Mouse (Mus musculus) megakaryocyte, embryonic 14.5 days (primary cell): ENCODE data around the gene Nacc2. TPM values are rescaled to one million over a fixed set of nuclear protein-coding genes. Genes with fewer than 3 reads are reported as not detected.
A peak's percentile ranks its signal among the peaks of the same experiment; 100 is the strongest.

Source experiments
- H3K27me3 ChIP-seq: replicated peaks from 2 replicates; pipeline ENCODE3; 2012; ENCODE audit warnings: inconsistent platforms
- H3K36me3 ChIP-seq: replicated peaks from 2 replicates; pipeline ENCODE3; 2012; ENCODE audit warnings: low read length, inconsistent platforms, mixed read lengths
- H3K4me1 ChIP-seq: 2 replicates; pipeline ENCODE4 v1.6.1; 2012; ENCODE audit warnings: inconsistent platforms
- H3K4me3 ChIP-seq: replicated peaks from 2 replicates; pipeline ENCODE3; 2012; ENCODE audit warnings: moderate library complexity, mild to moderate bottlenecking, inconsistent platforms
- H3K9me3 ChIP-seq: 2 replicates; pipeline ENCODE4 v1.6.1; 2012; ENCODE audit warnings: inconsistent platforms
- FLI1 ChIP-seq: IDR thresholded peaks from 2 replicates; pipeline ENCODE4 v1.6.1; 2012; ENCODE audit warnings: low read length, inconsistent platforms, mixed read lengths
- GATA1 ChIP-seq: IDR thresholded peaks from 3 replicates; pipeline ENCODE4 v1.6.1; 2012; ENCODE audit warnings: mixed read lengths, low read length, inconsistent platforms, borderline replicate concordance
- polyA plus RNA-seq: library from polyadenylated mRNA; stranded (reverse); fragments of >175 nt; gene quantifications from 2 replicates; pipeline ENCODE4 v1.2.3, GENCODE M21; 2012; ENCODE audit warnings: low replicate concordance; ENCODE audit not compliant: insufficient read depth

Nacc2 gene
- polyA plus RNA-seq, 1 experiment = 63.1 TPM

- H3K9me3 ChIP-seq = no peaks in the 10 kb centered on the region
- peaks cover 17% of the 10 kb centered on the region for H3K36me3 ChIP-seq
- TF ChIP-seq GATA1 (no peak), FLI1 (no peak)
- H3K27me3 ChIP-seq = no peaks in the 10 kb centered on the region
- peak within 1 kb of the TSS; percentile 96 for H3K4me3 ChIP-seq
- H3K4me1 ChIP-seq = peaks cover 73% of the 10 kb centered on the region
These were observed 101.3 kb downstream of the Nacc2 start, which contains the start of gene Ubac1 for GRCm38 (mm10) chr2:26021561-26022257. Gene Ubac1 (minus strand): TSS chr2:26021747.

DNA sequence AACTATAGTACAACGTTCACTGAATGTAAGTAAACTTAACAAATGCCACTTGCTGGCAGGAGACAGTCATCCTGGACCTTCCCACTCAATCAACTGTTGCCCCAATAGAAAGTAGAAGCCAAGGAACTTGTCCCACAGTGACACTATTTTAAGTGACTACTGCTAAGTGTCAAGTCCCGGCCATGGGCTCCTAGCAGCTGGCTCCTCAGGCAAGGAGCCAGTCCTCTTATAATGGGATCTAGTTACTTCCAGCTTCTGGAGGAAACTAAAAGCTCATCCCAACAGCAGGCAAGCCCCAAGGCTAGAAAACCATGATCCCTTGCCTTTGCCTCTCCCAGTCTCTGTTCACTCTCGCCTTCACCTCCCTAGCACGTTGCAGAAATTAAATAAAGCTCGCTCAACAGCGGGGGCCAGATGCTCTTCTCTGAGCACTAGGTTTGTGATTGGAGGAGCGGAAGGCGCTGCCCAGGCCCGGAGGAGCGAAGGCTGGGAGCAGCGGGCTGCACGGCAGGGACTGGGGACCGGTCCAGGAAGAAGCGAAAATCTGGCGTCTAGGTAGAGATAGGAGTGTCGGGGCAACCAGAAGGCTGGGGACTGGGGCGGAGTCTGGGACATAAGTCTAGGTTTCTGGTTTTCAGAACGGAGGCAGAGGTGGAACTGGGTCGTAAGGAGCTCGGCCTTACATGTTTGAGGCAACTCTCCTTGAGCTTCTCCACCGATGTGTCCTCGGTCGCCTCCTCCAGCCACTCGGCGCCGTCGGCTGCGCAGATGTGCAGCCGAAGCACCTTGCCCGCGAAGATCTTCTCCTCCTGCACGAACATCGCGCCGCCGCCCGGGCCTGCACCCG is 102.1 kb downstream of the Nacc2 start:
- Histone ChIP-seq H3K36me3 (peaks cover 23% of the 10 kb centered on the region), H3K4me3 (peak overlapping the region; percentile 96), H3K4me1 (peaks cover 67% of the 10 kb centered on the region), H3K27me3 (no peaks in the 10 kb centered on the region), H3K9me3 (no peaks in the 10 kb centered on the region)
- TF ChIP-seq FLI1 (no peak), GATA1 (no peak)

GRCm38 (mm10) chr2:26019923-26020322 is 103.1 kb downstream of the Nacc2 start:
- Histone ChIP-seq H3K9me3 (no peaks in the 10 kb centered on the region), H3K27me3 (no peaks in the 10 kb centered on the region), H3K4me1 (peaks cover 60% of the 10 kb centered on the region), H3K4me3 (peak overlapping the region; percentile 96), H3K36me3 (peaks cover 33% of the 10 kb centered on the region)
- TF ChIP-seq FLI1 (no peak), GATA1 (no peak)

DNA sequence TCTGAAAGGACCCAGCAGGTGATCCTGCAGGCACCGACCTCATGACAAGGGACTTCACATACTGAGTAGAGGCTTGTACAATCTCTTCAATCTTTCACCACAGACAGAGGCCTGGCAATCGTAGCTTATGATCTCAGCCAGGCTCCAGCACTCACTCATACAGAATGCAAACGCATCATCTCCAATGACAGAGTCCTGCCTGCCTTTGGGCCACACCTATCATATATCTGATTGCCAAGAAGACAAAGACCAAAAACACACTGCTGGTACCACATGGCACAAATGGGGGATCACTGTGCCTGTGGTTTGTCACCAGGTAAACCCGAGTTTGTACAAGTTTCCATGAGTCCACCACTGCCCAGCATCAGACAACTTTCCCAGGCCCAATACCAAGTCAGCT is 105.7 kb downstream of the Nacc2 start:
- TF ChIP-seq FLI1 (no peak), GATA1 (no peak)
- H3K36me3 ChIP-seq = peaks cover 59% of the 10 kb centered on the region
- no peaks in the 10 kb centered on the region for H3K9me3 ChIP-seq
- no peaks in the 10 kb centered on the region for H3K27me3 ChIP-seq
- H3K4me3 ChIP-seq = no peak overlapping the region
- peaks cover 67% of the 10 kb centered on the region for H3K4me1 ChIP-seq

GRCm38 (mm10) chr2:26013674-26014073 is 109.3 kb downstream of the Nacc2 start:
- no peak overlapping the region for H3K4me3 ChIP-seq
- no peak for TF ChIP-seq GATA1
- TF ChIP-seq FLI1 = no peak
- peaks cover 50% of the 10 kb centered on the region for H3K4me1 ChIP-seq
- no peaks in the 10 kb centered on the region for H3K27me3 ChIP-seq
- H3K9me3 ChIP-seq = no peaks in the 10 kb centered on the region
- H3K36me3 ChIP-seq = peaks cover 92% of the 10 kb centered on the region

GRCm38 (mm10) chr2:26011420-26011819 is 111.6 kb downstream of the Nacc2 start:
- H3K4me3 ChIP-seq = no peak overlapping the region
- no peaks in the 10 kb centered on the region for H3K9me3 ChIP-seq
- TF ChIP-seq GATA1 = no peak
- H3K27me3 ChIP-seq = no peaks in the 10 kb centered on the region
- peaks cover 31% of the 10 kb centered on the region for H3K4me1 ChIP-seq
- peaks cover 100% of the 10 kb centered on the region for H3K36me3 ChIP-seq

Other genes with a start within 250 kb of the Nacc2 start
- 3.2 and 4.7 TPM in 2 replicates for gene Camsap1, start 139.9 kb downstream of the Nacc2 start, polyA plus RNA-seq
- 9.0 and 55.5 TPM in 2 replicates for gene Ubac1, start 101.5 kb downstream of the Nacc2 start, polyA plus RNA-seq
- gene Lhx3, start 85.1 kb upstream of the Nacc2 start, polyA plus RNA-seq = not detected in 2 replicates
- 3.5 and 9.1 TPM in 2 replicates for gene Qsox2, start 114.3 kb upstream of the Nacc2 start, polyA plus RNA-seq
- gene Ccdc187, start 171.3 kb upstream of the Nacc2 start, polyA plus RNA-seq = not detected in 2 replicates
- 39.8 and 114 TPM in 2 replicates for gene Gpsm1, start 192.3 kb upstream of the Nacc2 start, polyA plus RNA-seq
- 34.4 and 35.3 TPM in 2 replicates for gene Dnlz, start 228.9 kb upstream of the Nacc2 start, polyA plus RNA-seq
- gene Card9, start 237.7 kb upstream of the Nacc2 start, polyA plus RNA-seq = 29.8 and 81.2 TPM in 2 replicates